Mouse (Mus musculus) adipocyte (in vitro differentiated cells): Measurements from ENCODE around the gene Tmc5.

Source experiments
- DNase-seq: peaks from one replicate; pipeline ENCODE4 v3.0.0-alpha.2; 2016; ENCODE audit warnings: low spot score

Tmc5 gene

GRCm38 (mm10) chr7:118597201-118597600, at the start of gene Tmc5:
TSS of gene Tmc5 (plus strand) at chr7:118597297.
- no peak for DNase-seq

GRCm38 (mm10) chr7:118547451-118547850, 49.6 kb upstream of the Tmc5 start:
- no peak for DNase-seq

- DNase-seq: no peak
Measured at GRCm38 (mm10) chr7:118553881-118554280, 43.2 kb upstream of the Tmc5 start.

- DNase-seq: no peak
Measured at GRCm38 (mm10) chr7:118554290-118554689, 42.8 kb upstream of the Tmc5 start.

GRCm38 (mm10) chr7:118569121-118569543, 28.0 kb upstream of the Tmc5 start:
- DNase-seq: no peak

GRCm38 (mm10) chr7:118571350-118571749, 25.7 kb upstream of the Tmc5 start:
- DNase-seq: no peak

- no peak for DNase-seq
Measured at GRCm38 (mm10) chr7:118572039-118572438, 25.1 kb upstream of the Tmc5 start.

GRCm38 (mm10) chr7:118578269-118578668, 18.8 kb upstream of the Tmc5 start:
- no peak for DNase-seq

- DNase-seq: no peak
Measured at GRCm38 (mm10) chr7:118579938-118580337, 17.2 kb upstream of the Tmc5 start.

GRCm38 (mm10) chr7:118583821-118584220, 13.3 kb upstream of the Tmc5 start:
- no peak for DNase-seq

GRCm38 (mm10) chr7:118584257-118584907, 12.7 kb upstream of the Tmc5 start, which contains the start of gene Tmc7:
TSS of gene Tmc7 (minus strand) at chr7:118584736.
- DNase-seq: no peak

GRCm38 (mm10) chr7:118584926-118585325, 12.2 kb upstream of the Tmc5 start:
- DNase-seq: no peak

GRCm38 (mm10) chr7:118585856-118586255, 11.2 kb upstream of the Tmc5 start:
- DNase-seq: no peak

GRCm38 (mm10) chr7:118590726-118591305, 6.3 kb upstream of the Tmc5 start:
- DNase-seq: no peak

GRCm38 (mm10) chr7:118592146-118592545, 5.0 kb upstream of the Tmc5 start:
- DNase-seq: peak; percentile 75

GRCm38 (mm10) chr7:118593567-118594407, 3.3 kb upstream of the Tmc5 start:
- no peak for DNase-seq

GRCm38 (mm10) chr7:118594611-118595010, 2.5 kb upstream of the Tmc5 start:
- no peak for DNase-seq

GRCm38 (mm10) chr7:118595228-118595627, 1.9 kb upstream of the Tmc5 start:
- peak; percentile 83 for DNase-seq

GRCm38 (mm10) chr7:118596271-118596670, 826 bp upstream of the Tmc5 start:
- DNase-seq: no peak

GRCm38 (mm10) chr7:118599954-118600631, 3.0 kb downstream of the Tmc5 start:
- DNase-seq: no peak

GRCm38 (mm10) chr7:118604842-118605241, 7.7 kb downstream of the Tmc5 start:
- peak; percentile 3 for DNase-seq

- DNase-seq: no peak
Measured at GRCm38 (mm10) chr7:118609815-118610214, 12.7 kb downstream of the Tmc5 start.
